Mouse (Mus musculus) heart, embryonic 16.5 days (tissue): Measurements from ENCODE around the gene Prpf6. TPM values are rescaled to one million over a fixed set of nuclear protein-coding genes. Genes with fewer than 3 reads are reported as not detected.
A peak's percentile ranks its signal among the peaks of the same experiment; 100 is the strongest.

Experiments used
- ATAC-seq: fragments of 200-750 bp; cut with Nextera tagmentation; replicated peaks from 2 replicates; pipeline ENCODE4 v1.8.0; 2017; ENCODE audit warnings: moderate number of reproducible peaks; ENCODE audit not compliant: insufficient read depth, low FRiP score; ENCODE audit errors: extremely low read depth
- H3K27ac ChIP-seq: fragments of 300-500 bp; sonication (generic); 2 replicates; pipeline ENCODE4 v1.5.1; 2014; ENCODE audit warnings: mild to moderate bottlenecking, low read length, control low read depth, moderate library complexity
- H3K27me3 ChIP-seq: fragments of 300-500 bp; sonication (generic); 2 replicates; pipeline ENCODE4 v1.6.1; 2014; ENCODE audit warnings: low read length, mixed read lengths; ENCODE audit not compliant: control insufficient read depth, insufficient read depth
- H3K36me3 ChIP-seq: fragments of 300-500 bp; sonication (generic); 2 replicates; pipeline ENCODE4 v1.6.1; 2014; ENCODE audit not compliant: control insufficient read depth, insufficient read depth
- H3K4me1 ChIP-seq: fragments of 300-500 bp; sonication (generic); 2 replicates; pipeline ENCODE4 v1.6.1; 2014; ENCODE audit warnings: low read length, mixed read lengths; ENCODE audit not compliant: control insufficient read depth, insufficient read depth
- H3K4me2 ChIP-seq: fragments of 300-500 bp; sonication (generic); 2 replicates; pipeline ENCODE4 v1.6.1; 2014; ENCODE audit warnings: low read depth, mild to moderate bottlenecking, control low read depth, low read length
- H3K4me3 ChIP-seq: fragments of 300-500 bp; sonication (generic); 2 replicates; pipeline ENCODE4 v1.5.1; 2014; ENCODE audit warnings: mild to moderate bottlenecking, control low read depth, low read length
- H3K9ac ChIP-seq: fragments of 300-500 bp; sonication (generic); 2 replicates; pipeline ENCODE4 v1.6.1; 2014; ENCODE audit warnings: low read length, control low read depth
- H3K9me3 ChIP-seq: fragments of 300-500 bp; sonication (generic); replicated peaks from 2 replicates; pipeline ENCODE4 v1.6.1; 2016; ENCODE audit warnings: low read length; ENCODE audit not compliant: control insufficient read depth
- WGBS: fragments of 180-500 bp; shearing (Covaris S2); extraction: QIAGEN DNeasy Blood & Tissue Kit; methylation state at CpG from one replicate; pipeline ENCODE4 v1.1.7; 2014; 5-methylcytosine and 5-hydroxymethylcytosine counted together
- polyA plus RNA-seq: library from polyadenylated mRNA; unstranded; fragments of >200 nt; fragmentation: Nextera tagmentation; extraction: Ambion mirVana; gene quantifications from 2 replicates; pipeline ENCODE4 v1.2.1, GENCODE M21; 2015

Gene Prpf6
- polyA plus RNA-seq, 1 experiment from 2014 or later, result 47.4 TPM

- ATAC-seq, result no peak
- no peaks in the 10 kb centered on the region for H3K27me3 ChIP-seq
- no peak overlapping the region for H3K9ac ChIP-seq
- WGBS, result 51% methylated on average over 4 of the region's 4 CpGs
- no peak overlapping the region for H3K27ac ChIP-seq
- H3K36me3 ChIP-seq, result peaks cover 7% of the 10 kb centered on the region; the same call in 1 of the 2 replicates
- H3K4me3 ChIP-seq, result no peak overlapping the region
- no peaks in the 10 kb centered on the region for H3K9me3 ChIP-seq
- H3K4me2 ChIP-seq, result no peak overlapping the region
- H3K4me1 ChIP-seq, result peaks cover 7% of the 10 kb centered on the region; the same call in 1 of the 2 replicates
Observed at GRCm38 (mm10) chr2:181683381-181683780, 91.7 kb downstream of the Prpf6 start.

- H3K27me3 ChIP-seq, result no peaks in the 10 kb centered on the region
- H3K4me2 ChIP-seq, result no peak overlapping the region
- 53% methylated on average over 1 of the region's 1 CpGs for WGBS
- H3K9me3 ChIP-seq, result no peaks in the 10 kb centered on the region
- no peak overlapping the region for H3K27ac ChIP-seq
- H3K4me3 ChIP-seq, result no peak overlapping the region
- peaks cover 3% of the 10 kb centered on the region; the same call in 1 of the 2 replicates for H3K4me1 ChIP-seq
- ATAC-seq, result no peak
- H3K36me3 ChIP-seq, result peaks cover 14% of the 10 kb centered on the region; the same call in 1 of the 2 replicates
- no peak overlapping the region for H3K9ac ChIP-seq
Observed at GRCm38 (mm10) chr2:181684713-181685112, 93.0 kb downstream of the Prpf6 start.

GRCm38 (mm10) chr2:181685686-181686085 lies 94.0 kb downstream of the Prpf6 start:
- Histone ChIP-seq H3K4me2 (no peak overlapping the region), H3K9me3 (no peaks in the 10 kb centered on the region), H3K27ac (no peak overlapping the region), H3K27me3 (no peaks in the 10 kb centered on the region), H3K4me3 (no peak overlapping the region), H3K9ac (no peak overlapping the region), H3K36me3 (peaks cover 14% of the 10 kb centered on the region; the same call in 1 of the 2 replicates), H3K4me1 (peaks cover 3% of the 10 kb centered on the region; the same call in 1 of the 2 replicates)
- ATAC-seq, result no peak
- 85% methylated on average over 4 of the region's 4 CpGs for WGBS

- no peaks in the 10 kb centered on the region for H3K27me3 ChIP-seq
- H3K4me1 ChIP-seq, result no peaks in the 10 kb centered on the region
- no peak overlapping the region for H3K27ac ChIP-seq
- ATAC-seq, result no peak
- no peak overlapping the region for H3K4me3 ChIP-seq
- no peak overlapping the region for H3K9ac ChIP-seq
- H3K9me3 ChIP-seq, result no peaks in the 10 kb centered on the region
- no peak overlapping the region for H3K4me2 ChIP-seq
- peaks cover 14% of the 10 kb centered on the region; the same call in 1 of the 2 replicates for H3K36me3 ChIP-seq
- WGBS, result 94% methylated on average over 8 of the region's 8 CpGs
Observed at GRCm38 (mm10) chr2:181687586-181687985, 95.9 kb downstream of the Prpf6 start.

GRCm38 (mm10) chr2:181689466-181690160 lies 97.9 kb downstream of the Prpf6 start:
- Histone ChIP-seq H3K4me3 (no peak overlapping the region), H3K27me3 (no peaks in the 10 kb centered on the region), H3K9ac (no peak overlapping the region), H3K4me1 (peaks cover 3% of the 10 kb centered on the region; the same call in 1 of the 2 replicates), H3K4me2 (no peak overlapping the region), H3K36me3 (peaks cover 13% of the 10 kb centered on the region; the same call in 1 of the 2 replicates), H3K27ac (no peak overlapping the region), H3K9me3 (no peaks in the 10 kb centered on the region)
- no peak for ATAC-seq
- 89% methylated on average over 10 of the region's 10 CpGs for WGBS

- peaks cover 12% of the 10 kb centered on the region; the same call in 1 of the 2 replicates for H3K36me3 ChIP-seq
- WGBS, result 81% methylated on average over 6 of the region's 6 CpGs
- H3K4me2 ChIP-seq, result no peak overlapping the region
- ATAC-seq, result no peak
- H3K4me3 ChIP-seq, result no peak overlapping the region
- no peaks in the 10 kb centered on the region for H3K27me3 ChIP-seq
- H3K27ac ChIP-seq, result no peak overlapping the region
- H3K9me3 ChIP-seq, result no peaks in the 10 kb centered on the region
- peaks cover 3% of the 10 kb centered on the region; the same call in 1 of the 2 replicates for H3K4me1 ChIP-seq
- no peak overlapping the region for H3K9ac ChIP-seq
Observed at GRCm38 (mm10) chr2:181691083-181691482, 99.4 kb downstream of the Prpf6 start.

GRCm38 (mm10) chr2:181691571-181691970 lies 99.9 kb downstream of the Prpf6 start:
- H3K4me2 ChIP-seq, result 0 out of 2 replicates have a peak overlapping the region, but pooled peaks have one; percentile 10

GRCm38 (mm10) chr2:181692304-181692703 lies 100.6 kb downstream of the Prpf6 start:
- WGBS, result 88% methylated on average over 3 of the region's 3 CpGs
- Histone ChIP-seq H3K27ac (no peak overlapping the region), H3K4me2 (peak overlapping the region; percentile 96; the same call in 1 of the 2 replicates), H3K27me3 (no peaks in the 10 kb centered on the region), H3K36me3 (peaks cover 12% of the 10 kb centered on the region; the same call in 1 of the 2 replicates), H3K4me3 (no peak overlapping the region), H3K4me1 (peaks cover 3% of the 10 kb centered on the region; the same call in 1 of the 2 replicates), H3K9me3 (no peaks in the 10 kb centered on the region), H3K9ac (no peak overlapping the region)
- no peak for ATAC-seq

More at GRCm38 (mm10) chr2:181691571-181691970, 99.9 kb downstream of the Prpf6 start:
- H3K27me3 ChIP-seq, result no peaks in the 10 kb centered on the region
- peaks cover 12% of the 10 kb centered on the region; the same call in 1 of the 2 replicates for H3K36me3 ChIP-seq
- H3K27ac ChIP-seq, result no peak overlapping the region
- ATAC-seq, result no peak
- H3K4me1 ChIP-seq, result peaks cover 3% of the 10 kb centered on the region; the same call in 1 of the 2 replicates
- no peak overlapping the region for H3K9ac ChIP-seq
- H3K9me3 ChIP-seq, result no peaks in the 10 kb centered on the region
- 72% methylated on average over 4 of the region's 4 CpGs for WGBS
- no peak overlapping the region for H3K4me3 ChIP-seq
